Mouse (Mus musculus) ES-E14 (cell line): ENCODE measurements around the gene Olfr95. TPM values are rescaled to one million over a fixed set of nuclear protein-coding genes. Genes with fewer than 3 reads are reported as not detected.

ENCODE experiments used
- DNase-seq: peaks from one replicate; pipeline ENCODE4 v3.0.0-alpha.2; 2013; ENCODE audit warnings: low read depth, low spot score
- H3K27ac ChIP-seq: 2 replicates; pipeline ENCODE4 v1.5.1; 2012; ENCODE audit warnings: low read depth, mild to moderate bottlenecking, low read length, moderate library complexity, mixed read lengths; ENCODE audit not compliant: poor library complexity, insufficient read depth, severe bottlenecking
- H3K36me3 ChIP-seq: 2 replicates; pipeline ENCODE4 v1.6.1; 2012; ENCODE audit warnings: mild to moderate bottlenecking, low read length, moderate library complexity, mixed read lengths; ENCODE audit not compliant: control insufficient read depth, poor library complexity, insufficient read depth, severe bottlenecking
- H3K4me1 ChIP-seq, 2 experiments: fragments of 150-350 bp in 1 of 2; sonication (generic) in 1 of 2; 2 replicates each; pipeline ENCODE4 v1.6.1; 2012; ENCODE audit warnings: low read length in 2 of 2, mild to moderate bottlenecking in 1 of 2, mixed read lengths in 1 of 2; ENCODE audit not compliant: control insufficient read depth in 2 of 2, insufficient read depth in 2 of 2, poor library complexity in 1 of 2
- H3K4me3 ChIP-seq, 2 experiments: fragments of 150-350 bp in 1 of 2; sonication (generic) in 1 of 2; 2 replicates each; pipeline ENCODE4 v1.5.1; 2012; ENCODE audit warnings: low read length in 2 of 2, low read depth in 1 of 2, mild to moderate bottlenecking in 1 of 2, mixed read lengths in 1 of 2; ENCODE audit not compliant: insufficient read depth in 1 of 2, poor library complexity in 1 of 2, severe bottlenecking in 1 of 2
- H3K9ac ChIP-seq: 2 replicates; pipeline ENCODE4 v1.6.1; 2012; ENCODE audit warnings: low read depth, mild to moderate bottlenecking, low read length, mixed read lengths; ENCODE audit not compliant: poor library complexity, insufficient read depth, severe bottlenecking
- H3K9me3 ChIP-seq: fragments of 150-350 bp; sonication (generic); 2 replicates; pipeline ENCODE4 v1.6.1; 2012; ENCODE audit warnings: low read depth, mild to moderate bottlenecking, low read length; ENCODE audit not compliant: control insufficient read depth, insufficient read depth
- CHD2 ChIP-seq: IDR thresholded peaks from 2 replicates; pipeline ENCODE4 v1.6.1; 2014; ENCODE audit warnings: mild to moderate bottlenecking, low read depth, low read length, inconsistent platforms
- HCFC1 ChIP-seq: IDR thresholded peaks from 2 replicates; pipeline ENCODE4 v1.6.1; 2012; ENCODE audit warnings: low read length, inconsistent platforms, borderline replicate concordance; ENCODE audit not compliant: insufficient read depth
- MAFK ChIP-seq: IDR thresholded peaks from 2 replicates; pipeline ENCODE4 v1.6.1; 2014; ENCODE audit warnings: mild to moderate bottlenecking, low read depth, low read length, inconsistent platforms; ENCODE audit not compliant: insufficient read depth
- ZC3H11A ChIP-seq: IDR thresholded peaks from 2 replicates; pipeline ENCODE4 v1.6.1; 2012; ENCODE audit warnings: low read depth, mild to moderate bottlenecking, inconsistent platforms, low read length, borderline replicate concordance
- ZNF384 ChIP-seq: IDR thresholded peaks from 2 replicates; pipeline ENCODE4 v1.6.1; 2012; ENCODE audit warnings: low read depth, low read length, inconsistent platforms
- in situ Hi-C, 2 experiments: fragments of 600-800 bp; cut with MboI; formaldehyde crosslinking; loops; one replicate each; pipeline ENCODE4 v1.15.1; 2025; ENCODE audit warnings: low sequenced_read_pairs in 2 of 2, inconsistent platforms in 1 of 2; ENCODE audit not compliant: unreplicated experiment in 2 of 2
- total RNA-seq: library from RNA; depleted of rRNA; stranded (reverse); fragments of 300-350 nt; gene quantifications from 2 replicates; pipeline ENCODE4 v1.2.3, GENCODE M21; 2012

Gene Olfr95
- total RNA-seq, 1 experiment: not detected

DNA sequence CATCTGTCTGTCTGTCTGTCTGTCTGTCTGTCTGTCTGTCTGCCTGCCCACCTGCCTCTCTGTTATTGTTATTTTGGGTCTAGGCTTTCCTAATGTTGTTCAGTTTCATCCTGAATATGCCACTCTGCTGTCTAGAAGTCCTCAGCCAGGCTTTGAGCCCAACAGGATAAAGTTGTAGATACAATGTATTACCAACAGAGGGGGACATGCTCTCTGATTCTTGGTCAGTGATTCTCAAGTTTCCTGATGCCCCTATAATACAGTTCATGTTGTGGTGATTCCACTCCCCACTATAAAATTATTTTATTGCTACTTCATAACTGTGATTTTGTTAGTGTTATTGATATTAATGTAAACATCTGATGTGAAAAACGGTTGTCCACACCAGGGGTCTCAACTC is 9.0 kb upstream of the Olfr95 start:
- H3K9me3 ChIP-seq: no peaks in the 10 kb centered on the region

DNA sequence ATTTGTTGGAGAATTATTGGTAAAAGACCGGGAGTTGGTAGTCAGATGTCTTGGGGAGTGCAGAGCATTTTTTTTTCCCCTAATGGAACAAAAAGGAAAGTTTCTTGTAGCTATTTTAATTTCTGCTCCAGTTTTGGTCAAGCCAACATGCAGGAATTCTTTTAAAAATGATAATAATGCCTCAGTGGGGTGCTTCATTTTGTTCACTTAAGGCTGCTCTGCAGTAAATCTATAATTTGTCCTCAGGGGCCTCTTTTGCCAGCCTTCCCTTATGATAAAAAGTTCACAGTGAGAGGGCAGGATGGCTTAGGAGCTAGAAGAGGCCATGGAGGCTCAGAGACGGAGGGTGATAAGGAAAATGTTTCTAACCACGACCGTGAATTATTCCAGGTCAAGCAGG is 6.9 kb upstream of the Olfr95 start, which contains the start of gene Olfr96:
Gene Olfr96, plus strand, starts transcription at position 301 of the 400 bp plus-strand sequence.
- H3K9ac ChIP-seq: no peak within 1 kb of the TSS
- no peak for DNase-seq
- no peak within 1 kb of the TSS for H3K4me3 ChIP-seq
- H3K4me1 ChIP-seq: peaks cover 0 to 5% of the 10 kb centered on the region in 2 experiments; a peak in 1 of 4 replicates
- no peaks in the 10 kb centered on the region for H3K9me3 ChIP-seq
- no peak for TF ChIP-seq HCFC1
- TF ChIP-seq CHD2: no peak
- no peak for TF ChIP-seq MAFK
- no peak for TF ChIP-seq ZC3H11A
- no peak for TF ChIP-seq ZNF384
- no peaks in the 10 kb centered on the region for H3K36me3 ChIP-seq
- H3K27ac ChIP-seq: no peak within 1 kb of the TSS
- in situ Hi-C loops: no loop called here

More for the DNA sequence above, 9.0 kb upstream of the Olfr95 start:
- DNase-seq: no peak
- H3K27ac ChIP-seq: no peak overlapping the region
- no peak overlapping the region for H3K4me3 ChIP-seq
- TF ChIP-seq HCFC1: no peak
- no peak for TF ChIP-seq ZC3H11A
- TF ChIP-seq ZNF384: no peak
- no peak for TF ChIP-seq MAFK
- no peak for TF ChIP-seq CHD2
- H3K36me3 ChIP-seq: no peaks in the 10 kb centered on the region
- in situ Hi-C loops: no loop called here
- peaks cover 0 to 5% of the 10 kb centered on the region in 2 experiments; a peak in 1 of 4 replicates for H3K4me1 ChIP-seq
- no peak overlapping the region for H3K9ac ChIP-seq

DNA sequence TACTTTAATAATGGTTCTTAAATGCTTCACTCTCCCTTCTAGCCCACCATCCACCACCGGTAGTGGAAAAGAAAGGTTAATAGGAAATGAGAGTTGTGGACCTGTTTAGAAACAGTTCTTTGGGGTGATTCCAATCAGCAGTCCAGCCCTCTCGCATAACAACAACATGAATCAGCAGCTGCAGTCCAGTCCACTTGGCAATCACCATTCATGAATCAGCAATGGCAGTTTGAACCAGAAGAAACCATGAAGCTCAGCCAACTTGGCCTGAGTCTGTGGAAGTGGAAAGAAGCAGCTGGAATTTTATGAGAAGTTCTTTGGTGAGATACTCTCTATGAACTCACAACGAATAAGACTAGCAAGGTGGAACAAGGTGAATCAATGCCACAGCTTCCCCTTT is 5.6 kb upstream of the Olfr95 start:
- in situ Hi-C loops: no loop called here
- Histone ChIP-seq H3K4me1 (no peaks in the 10 kb centered on the region), H3K9ac (no peak overlapping the region), H3K27ac (no peak overlapping the region), H3K36me3 (no peaks in the 10 kb centered on the region), H3K4me3 (no peak overlapping the region), H3K9me3 (no peaks in the 10 kb centered on the region)
- TF ChIP-seq ZC3H11A (no peak), HCFC1 (no peak), ZNF384 (no peak), CHD2 (no peak), MAFK (no peak)
- DNase-seq: no peak

DNA sequence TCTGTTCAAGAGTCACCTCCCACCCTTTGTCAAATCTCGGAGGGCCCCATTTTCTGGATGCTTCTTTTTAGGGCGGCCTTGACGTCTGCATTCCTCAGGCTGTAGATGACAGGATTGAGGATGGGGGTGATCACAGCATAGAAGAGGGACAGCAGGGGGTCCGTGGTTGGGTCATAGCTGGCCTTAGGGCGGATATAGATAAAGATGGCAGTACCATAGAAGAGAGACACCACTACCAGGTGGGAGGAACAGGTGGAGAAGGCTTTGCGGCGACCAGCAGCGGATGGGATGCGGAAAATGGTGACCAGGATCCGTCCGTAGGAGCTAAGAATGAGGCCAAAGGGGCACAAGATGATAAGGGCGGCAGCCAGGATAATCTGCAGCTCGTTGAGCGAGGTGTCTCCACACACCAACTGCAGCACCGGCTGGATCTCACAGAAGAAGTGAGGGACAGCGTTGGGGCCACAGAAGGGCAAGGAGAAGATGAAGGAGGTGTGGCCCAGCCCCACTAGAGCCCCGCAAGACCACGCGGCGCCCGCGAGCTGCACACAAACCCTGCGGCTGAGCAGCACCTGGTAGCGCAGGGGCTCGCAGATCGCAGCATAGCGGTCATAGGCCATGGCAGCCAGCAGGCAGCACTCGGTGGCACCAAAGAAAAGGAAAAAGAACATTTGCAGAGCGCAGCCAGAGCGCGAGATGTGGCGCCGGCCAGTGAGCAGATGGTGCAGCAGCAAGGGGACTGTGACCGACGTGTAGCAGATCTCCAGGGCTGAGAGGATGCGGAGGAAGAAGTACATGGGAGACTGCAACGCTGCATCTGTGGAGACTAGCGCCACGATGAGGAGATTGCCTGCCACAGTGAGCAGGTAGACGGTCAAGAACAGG is 1.8 kb downstream of the Olfr95 start:
- peak overlapping the region; percentile 65 for H3K9ac ChIP-seq
- peak overlapping the region; percentile 60 to 76 for H3K4me3 ChIP-seq
- no peak for DNase-seq
- no peak for TF ChIP-seq HCFC1
- no peak for TF ChIP-seq ZNF384
- no peak for TF ChIP-seq CHD2
- TF ChIP-seq MAFK: no peak
- peaks cover 0 to 7% of the 10 kb centered on the region in 2 experiments; a peak in 1 of 4 replicates for H3K4me1 ChIP-seq
- in situ Hi-C loops: no loop called here
- no peaks in the 10 kb centered on the region for H3K36me3 ChIP-seq
- H3K27ac ChIP-seq: no peak overlapping the region
- H3K9me3 ChIP-seq: no peaks in the 10 kb centered on the region
